Mouse (Mus musculus) Muller cell, postnatal 12 days (primary cell): ENCODE data around the gene Mamdc4.

Source experiments
- DNase-seq: peaks from one replicate; pipeline ENCODE4 v3.0.0-alpha.2; 2015; ENCODE audit errors: inconsistent ontology term

Gene Mamdc4

DNA sequence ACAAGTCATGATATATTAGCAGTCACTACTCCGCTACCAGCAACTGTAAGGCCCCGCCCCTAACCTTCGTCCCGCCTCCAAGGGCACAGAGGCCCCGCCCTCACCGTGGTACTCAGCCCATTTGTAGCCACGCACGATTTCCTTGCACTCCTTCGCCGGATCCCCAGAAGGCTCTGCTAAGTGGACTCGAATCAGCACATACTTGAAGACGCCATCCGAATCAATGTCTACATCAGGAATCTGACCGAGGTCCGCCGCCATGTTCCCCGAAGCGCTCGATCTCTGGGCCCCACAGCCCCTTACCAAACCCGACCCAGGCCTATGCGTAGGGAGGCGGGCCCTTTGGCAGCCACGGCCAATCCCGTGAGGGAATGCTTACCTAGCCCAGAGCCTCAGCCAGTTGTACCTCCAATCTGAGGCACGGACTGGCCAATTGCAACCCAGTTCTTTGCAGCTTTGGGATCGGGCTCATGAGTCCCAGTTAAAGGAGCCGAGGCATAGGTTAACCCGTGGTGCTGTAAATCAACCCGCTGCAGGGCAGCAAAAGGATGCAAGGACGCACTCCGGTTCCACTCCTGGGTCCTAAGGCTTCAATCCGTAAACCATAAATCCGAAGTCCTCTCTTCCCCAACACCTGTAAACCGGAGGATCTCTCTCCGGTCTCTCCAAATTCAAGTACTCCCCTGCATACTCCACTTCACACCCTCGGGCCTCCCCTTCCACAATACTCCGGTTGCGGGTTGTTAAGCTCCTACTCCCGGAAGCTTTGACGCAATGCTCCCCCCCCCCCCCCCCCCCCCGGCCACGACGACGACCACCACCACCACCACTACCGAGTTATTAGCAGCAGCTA is at the start of gene Mamdc4, which contains the start of gene Phpt1:
Gene Mamdc4 (minus strand): TSS at position 267 of the 853 bp plus-strand sequence.
Gene Phpt1 (minus strand): TSS at position 646 of the 853 bp plus-strand sequence.
- peak; percentile 98 for DNase-seq

GRCm38 (mm10) chr2:25621229-25622200 is 46.9 kb upstream of the Mamdc4 start, which contains the start of gene Tmem141:
Gene Tmem141 (minus strand): TSS chr2:25622005.
- DNase-seq = peak; percentile 95

GRCm38 (mm10) chr2:25620852-25621228 is 46.2 kb upstream of the Mamdc4 start:
- no peak for DNase-seq

DNA sequence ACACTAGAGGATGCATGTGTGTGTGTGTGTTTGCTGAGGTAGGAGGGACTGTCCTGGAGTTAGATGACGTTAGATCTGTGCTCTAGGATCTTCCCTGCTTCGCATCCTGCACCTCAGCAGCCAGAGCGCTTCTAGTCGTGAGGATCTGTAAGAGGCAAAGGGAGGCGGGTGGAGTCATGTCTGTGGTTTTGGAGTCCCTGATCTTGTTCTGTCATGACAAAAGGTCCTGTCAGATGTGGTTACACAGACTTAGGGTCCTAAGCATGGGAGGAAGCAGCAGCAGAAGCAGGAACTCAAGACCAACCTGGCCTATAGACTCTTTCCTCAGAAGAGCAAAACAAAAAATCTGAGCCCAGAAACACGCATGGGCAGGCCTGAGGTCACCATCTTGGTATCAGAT is 45.7 kb upstream of the Mamdc4 start:
- DNase-seq = no peak

GRCm38 (mm10) chr2:25617578-25617977 is 42.9 kb upstream of the Mamdc4 start, which contains the start of gene Ccdc183:
Gene Ccdc183 (minus strand): TSS chr2:25617678.
- no peak for DNase-seq

DNA sequence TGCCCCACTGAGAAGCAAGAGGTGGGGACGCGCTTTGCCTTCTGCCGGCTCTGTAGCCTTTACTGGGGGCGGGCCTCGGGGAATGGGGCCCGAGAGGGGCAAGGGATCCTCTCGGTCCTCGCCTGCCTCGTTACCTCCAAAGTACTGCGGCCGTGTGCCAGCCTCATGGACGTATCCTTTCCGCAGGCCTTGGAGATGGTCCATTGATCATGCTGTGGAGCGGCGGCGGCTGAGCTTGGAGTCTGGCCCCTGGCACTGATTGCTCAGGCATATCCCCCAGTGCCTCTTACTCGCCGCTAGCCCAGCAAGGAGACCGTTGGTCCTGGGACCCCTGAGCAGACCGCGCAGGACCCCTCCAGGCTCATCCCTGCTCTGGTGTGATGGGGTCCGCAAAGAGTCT is 41.8 kb upstream of the Mamdc4 start:
- no peak for DNase-seq

GRCm38 (mm10) chr2:25608671-25609070 is 34.0 kb upstream of the Mamdc4 start:
- peak; percentile 3 for DNase-seq

GRCm38 (mm10) chr2:25607761-25608622 is 33.3 kb upstream of the Mamdc4 start, which contains the start of gene Rabl6:
Gene Rabl6 (minus strand): TSS chr2:25608521.
- peak; percentile 91 for DNase-seq

- no peak for DNase-seq
These were observed 27.9 kb upstream of the Mamdc4 start for GRCm38 (mm10) chr2:25602526-25602925.

DNA sequence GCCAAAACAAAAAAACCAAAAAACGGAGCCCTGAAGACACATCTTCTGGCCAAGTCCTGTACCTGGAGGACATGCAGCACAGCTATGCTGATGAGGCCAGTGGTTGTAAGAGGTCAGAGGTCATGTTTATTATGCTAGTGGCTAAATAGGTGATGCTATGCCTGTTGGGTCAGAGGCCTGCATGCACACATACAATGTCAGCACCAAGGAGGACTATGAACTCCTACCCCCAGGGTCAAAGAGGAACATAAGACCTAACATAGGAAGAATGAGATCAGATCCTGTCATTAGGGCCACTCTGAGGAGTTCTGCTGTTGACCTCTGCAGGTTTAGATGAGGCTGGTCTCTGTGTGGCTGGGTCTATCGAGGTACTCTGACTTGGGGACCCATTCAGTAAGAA is 25.4 kb upstream of the Mamdc4 start:
- DNase-seq = no peak

GRCm38 (mm10) chr2:25598749-25599148 is 24.1 kb upstream of the Mamdc4 start:
- DNase-seq = no peak

DNA sequence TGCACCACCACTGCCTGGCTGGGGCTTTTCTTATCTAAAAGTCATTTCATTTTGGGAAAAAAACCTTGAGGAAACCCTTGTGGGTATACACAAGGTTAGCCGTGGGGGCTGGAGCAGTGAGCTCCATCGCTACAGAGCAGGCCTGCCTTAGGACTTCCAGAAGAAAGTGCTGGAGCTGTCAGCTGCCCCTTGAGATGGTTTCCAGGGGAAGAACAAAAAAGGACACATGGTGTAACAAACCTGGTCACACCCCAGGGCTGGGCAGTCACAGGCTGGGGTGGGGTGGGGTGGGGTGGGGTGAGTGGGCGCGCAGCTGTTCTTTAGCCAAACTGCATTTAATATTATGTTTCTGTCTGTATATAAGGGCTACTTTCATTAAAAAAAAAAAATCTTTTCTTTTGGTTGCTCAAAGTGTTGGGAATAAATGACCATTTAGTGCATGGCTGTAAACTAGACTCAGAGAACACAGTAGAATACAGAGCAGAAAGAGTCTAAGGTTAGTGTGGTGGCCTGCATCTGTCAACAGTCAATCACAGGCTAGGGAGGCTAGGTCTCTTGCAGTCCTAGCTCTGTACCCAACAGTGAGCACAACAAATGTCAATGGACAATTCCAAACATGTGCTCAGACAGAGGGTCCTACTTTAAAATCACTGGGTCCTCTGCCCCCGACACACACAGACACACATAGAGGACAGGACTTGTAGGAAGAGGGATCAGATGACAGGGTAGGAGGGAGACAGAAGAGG is 22.3 kb upstream of the Mamdc4 start:
- no peak for DNase-seq

- no peak for DNase-seq
These were observed 17.2 kb upstream of the Mamdc4 start for GRCm38 (mm10) chr2:25591863-25592262.

DNA sequence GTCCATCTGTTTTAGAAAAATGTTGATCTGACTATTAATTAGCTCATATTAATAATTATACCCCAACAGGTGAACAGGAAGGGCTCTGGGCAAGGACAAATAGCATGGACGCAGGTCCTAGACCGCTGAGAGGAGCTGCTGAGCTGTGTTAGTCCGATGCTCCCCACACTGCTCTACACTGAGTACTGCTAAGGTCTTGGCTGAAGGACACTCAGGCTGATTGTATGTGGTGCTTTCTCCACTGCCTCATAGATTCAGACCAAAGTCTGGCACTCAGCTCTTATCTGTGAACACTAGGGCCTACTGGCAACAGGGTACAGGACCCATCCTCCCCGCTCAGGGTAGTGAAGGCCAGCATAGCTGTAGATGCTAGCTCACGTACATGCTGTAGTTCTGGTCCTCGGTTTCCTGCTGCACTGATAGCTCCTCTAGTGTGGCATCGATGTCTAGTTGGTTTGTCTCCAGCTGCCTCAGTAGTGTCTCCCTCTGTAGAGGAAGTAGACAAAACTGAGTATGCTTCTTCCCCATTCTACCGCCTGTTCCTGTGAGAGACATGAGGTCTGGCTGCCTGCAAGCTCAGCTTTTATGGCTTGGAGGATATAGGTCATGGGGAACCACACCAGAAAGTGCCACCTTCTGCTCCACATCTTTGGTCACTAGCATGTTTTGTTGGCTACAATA is 13.7 kb upstream of the Mamdc4 start:
- DNase-seq = no peak

GRCm38 (mm10) chr2:25587290-25587689 is 12.6 kb upstream of the Mamdc4 start:
- no peak for DNase-seq

- DNase-seq = no peak
These were observed 11.0 kb upstream of the Mamdc4 start for GRCm38 (mm10) chr2:25585601-25586000.

GRCm38 (mm10) chr2:25584856-25585255 is 10.2 kb upstream of the Mamdc4 start:
- no peak for DNase-seq

DNA sequence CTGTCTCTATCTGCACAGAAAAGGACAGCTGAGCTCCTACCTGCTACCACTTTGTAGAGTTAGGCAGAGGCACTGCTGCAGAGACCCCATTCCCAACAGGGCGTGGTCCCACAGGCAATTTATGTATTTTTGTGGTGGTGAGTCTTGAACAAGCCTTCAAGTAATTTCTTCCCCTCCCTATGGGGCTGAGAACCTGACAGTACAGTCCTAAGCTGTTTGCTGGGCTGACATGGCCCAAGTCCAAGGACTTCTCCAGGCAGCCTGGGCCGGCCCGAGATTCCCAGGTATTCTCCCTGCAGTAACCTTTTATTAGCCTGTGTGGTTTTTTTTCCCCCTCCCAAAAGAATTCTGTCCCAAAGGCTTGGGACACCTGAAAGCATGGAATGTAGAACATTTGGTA is 9.5 kb upstream of the Mamdc4 start:
- DNase-seq = no peak

GRCm38 (mm10) chr2:25583571-25583970 is 8.9 kb upstream of the Mamdc4 start:
- no peak for DNase-seq

GRCm38 (mm10) chr2:25583120-25583481 is 8.5 kb upstream of the Mamdc4 start:
- DNase-seq = no peak
